8 mouse cellular contexts compared by ENCODE assay signal in genomic region chr11:68600551-68601021, GRCm38 (mm10). TPM values are rescaled to one million over a fixed set of nuclear protein-coding genes. Genes with fewer than 3 reads are reported as not detected.
A peak's percentile ranks its signal among the peaks of the same experiment; 100 is the strongest.
DNase-seq lines count a peak whose midpoint lies in the region; ATAC-seq and TF ChIP-seq lines count a peak whose summit lies in the region.
"Had no signal": no experiment of that assay in that cellular context is flagged by ENCODE, and none has a peak within 500 bp of the region (broad histone marks: within the 10 kb centered on the region; RNA-seq: fewer than 3 reads in every experiment).

No protein-coding gene starts in this region.

- 4% methylated on average over 6 of the region's 6 CpGs for WGBS in kidney, postnatal 0 days
- WGBS in hindbrain, embryonic 14.5 days = 54% methylated on average over 6 of the region's 6 CpGs

- ATAC-seq in kidney, postnatal 0 days (replicated peaks; ENCODE audit: low FRiP score, low read depth) = peak; percentile 69; the same call in 1 of the 2 replicates
- no peak for ATAC-seq in hindbrain, embryonic 14.5 days (ENCODE audit: low FRiP score)
- ATAC-seq in inflammation-experienced regulatory T-cells, adult 6 months = no peak

- H3K4me2 ChIP-seq in kidney, postnatal 0 days (ENCODE audit: low read length) = no peak overlapping the region
- H3K4me2 ChIP-seq in hindbrain, embryonic 14.5 days (replicated peaks) = no peak overlapping the region

- peak; percentile 88 for DNase-seq in kidney, postnatal 0 days (ENCODE audit: low spot score)
- DNase-seq in kidney, adult 18-20 months = no peak
- DNase-seq in fibroblast of lung, adult 2 months (ENCODE audit: low read depth) = peak; percentile 51
- DNase-seq in hindbrain, embryonic 14.5 days (ENCODE audit: low spot score) = no peak
- peak; percentile 64 for DNase-seq in lung, postnatal 14 days
- DNase-seq in gastrocnemius, adult 18-20 months (ENCODE audit: low spot score) = no peak

- no peaks in the 10 kb centered on the region for H3K27me3 ChIP-seq in kidney, postnatal 0 days (ENCODE audit: insufficient read depth, low read length)
- H3K27me3 ChIP-seq in hindbrain, embryonic 14.5 days (ENCODE audit: control insufficient read depth, insufficient read depth, low read length) = no peaks in the 10 kb centered on the region

- H3K27ac ChIP-seq in kidney, postnatal 0 days = peak overlapping the region; percentile 85
- 0 out of 2 replicates have a peak overlapping the region, but pooled peaks have one; percentile 32 for H3K27ac ChIP-seq in hindbrain, embryonic 14.5 days

- TF ChIP-seq CTCF in kidney, postnatal 0 days (IDR thresholded peaks at IDR 0.05; ENCODE audit: low read depth) = no peak

- H3K4me1 ChIP-seq in kidney, postnatal 0 days (replicated peaks; ENCODE audit: insufficient read depth, low read length) = peaks cover 33% of the 10 kb centered on the region
- H3K4me1 ChIP-seq in hindbrain, embryonic 14.5 days (replicated peaks; ENCODE audit: control insufficient read depth, insufficient read depth, low read length) = 0 out of 2 replicates have a peak, but pooled peaks cover 4% of the 10 kb centered on the region

- H3K9ac ChIP-seq in kidney, postnatal 0 days (ENCODE audit: low read depth, low read length) = no peak overlapping the region
- no peak overlapping the region for H3K9ac ChIP-seq in hindbrain, embryonic 14.5 days

- no peaks in the 10 kb centered on the region for H3K36me3 ChIP-seq in kidney, postnatal 0 days (ENCODE audit: insufficient read depth, low read length)
- no peaks in the 10 kb centered on the region for H3K36me3 ChIP-seq in hindbrain, embryonic 14.5 days (replicated peaks; ENCODE audit: control insufficient read depth, insufficient read depth)

- H3K9me3 ChIP-seq in kidney, postnatal 0 days (replicated peaks; ENCODE audit: low read length) = no peaks in the 10 kb centered on the region
- H3K9me3 ChIP-seq in hindbrain, embryonic 14.5 days (ENCODE audit: control insufficient read depth, low read length) = no peaks in the 10 kb centered on the region

- no peak overlapping the region for H3K4me3 ChIP-seq in kidney, postnatal 0 days (replicated peaks; ENCODE audit: low read depth, low read length)
- no peak overlapping the region for H3K4me3 ChIP-seq in hindbrain, embryonic 14.5 days (replicated peaks; ENCODE audit: low read length)

RNA-seq across cellular contexts. Expression of gene Ccdc42, which starts 13.8 kb away (rescaled TPM):
- polyA plus RNA-seq in kidney, postnatal 0 days (2015; fragmentation: Nextera tagmentation; extraction: Ambion mirVana) = 2.9 and 3.0 TPM in 2 replicates
- 0.25 and 0.27 TPM in 2 replicates for polyA plus RNA-seq in hindbrain, embryonic 14.5 days (2014; fragmentation: Nextera tagmentation; extraction: Ambion mirVana)
- polyA plus RNA-seq in inflammation-experienced regulatory T-cells, adult 6 months (2017; shearing (Covaris generic)) = not detected
- total RNA-seq in gastrocnemius, adult 18-20 months (2021) = not detected

RNA-seq across cellular contexts. Expression of gene Mfsd6l, which starts 44.6 kb away (rescaled TPM):
- 4.3 and 4.7 TPM in 2 replicates for polyA plus RNA-seq in kidney, postnatal 0 days (2015; fragmentation: Nextera tagmentation; extraction: Ambion mirVana)
- not detected in 2 replicates for polyA plus RNA-seq in hindbrain, embryonic 14.5 days (2014; fragmentation: Nextera tagmentation; extraction: Ambion mirVana)
- polyA plus RNA-seq in inflammation-experienced regulatory T-cells, adult 6 months (2017; shearing (Covaris generic)) = not detected
- not detected for total RNA-seq in gastrocnemius, adult 18-20 months (2021)
- polyA plus RNA-seq: neural tube, embryonic 11.5 days had no signal

Comparison
In these comparisons a context has a peak if more than half of its experiments do, and no peak if none do; other contexts are left out.
1. DNase-seq: peak in kidney, postnatal 0 days (single experiment), fibroblast of lung, adult 2 months (single experiment) and lung, postnatal 14 days (single experiment); none in kidney, adult 18-20 months (single experiment), hindbrain, embryonic 14.5 days (single experiment) and gastrocnemius, adult 18-20 months (single experiment).